ENCODE assay signal across 9 mouse cellular contexts in the genomic region with DNA sequence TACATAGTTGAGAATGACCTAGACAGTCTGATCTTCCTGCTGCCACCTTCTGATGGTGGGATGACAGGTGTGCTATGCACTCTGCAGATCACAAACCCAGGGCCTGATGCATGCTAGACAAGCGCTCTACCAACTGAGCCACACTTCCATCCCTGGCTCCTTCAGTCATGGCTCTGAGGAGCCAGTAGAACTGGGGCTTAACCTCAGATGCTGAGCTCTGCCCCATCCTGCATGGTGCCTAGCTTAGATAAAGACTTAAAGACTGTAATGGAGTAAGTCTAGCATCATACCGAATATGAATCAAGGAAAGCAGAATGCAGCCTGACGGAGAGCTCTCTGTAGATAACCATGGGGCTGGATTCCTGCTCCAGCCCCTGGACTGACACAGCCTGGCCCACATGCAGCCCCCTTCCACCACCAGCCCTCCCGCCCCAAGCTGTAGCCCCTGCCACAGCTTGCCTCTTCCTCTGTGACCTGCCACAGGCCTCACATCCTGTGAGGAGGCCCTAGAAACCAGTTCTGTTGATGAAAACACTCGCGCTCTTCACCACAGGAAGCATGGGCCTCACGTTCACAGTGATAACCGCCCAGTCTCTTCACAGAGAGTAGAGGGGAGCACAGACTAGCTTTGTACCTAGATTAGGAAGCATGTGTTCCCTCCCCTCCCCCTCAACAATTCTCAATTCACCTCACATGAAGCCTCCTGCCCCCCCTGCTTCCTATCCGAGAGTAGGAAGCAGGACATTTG. TPM values are rescaled to one million over a fixed set of nuclear protein-coding genes. Genes with fewer than 3 reads are reported as not detected.
A peak's percentile ranks its signal among the peaks of the same experiment; 100 is the strongest.
DNase-seq lines count a peak whose midpoint lies in the region; ATAC-seq and TF ChIP-seq lines count a peak whose summit lies in the region.
"Had no signal": no experiment of that assay in that cellular context is flagged by ENCODE, and none has a peak within 500 bp of the region (broad histone marks: within the 10 kb centered on the region; RNA-seq: fewer than 3 reads in every experiment).

No protein-coding gene starts in this region.

- H3K27ac ChIP-seq in bone marrow, adult 2 months (ENCODE audit: control insufficient read depth, insufficient read depth, low read depth, low read length, poor library complexity) = peak overlapping the region; percentile 47
- H3K27ac ChIP-seq in heart, adult 2 months = peak overlapping the region; percentile 54
- no peak overlapping the region; the same call in 1 of the 2 replicates for H3K27ac ChIP-seq in liver, embryonic 13.5 days
- H3K27ac ChIP-seq in spleen, adult 2 months (ENCODE audit: insufficient read depth, low read length) = peak overlapping the region; percentile 91
- H3K27ac ChIP-seq in forebrain, embryonic 11.5 days (ENCODE audit: low read depth, low read length) = no peak overlapping the region

- no peak overlapping the region for H3K9ac ChIP-seq in heart, adult 2 months (ENCODE audit: low read depth, low read length)
- H3K9ac ChIP-seq in liver, embryonic 13.5 days = no peak overlapping the region
- H3K9ac ChIP-seq in forebrain, embryonic 11.5 days (ENCODE audit: low read length) = no peak overlapping the region

- no peak for TF ChIP-seq CTCF in bone marrow, adult 2 months (IDR thresholded peaks at IDR 0.05; ENCODE audit: control insufficient read depth, insufficient read depth, low read length)
- no peak for TF ChIP-seq CTCF in heart, adult 2 months (IDR thresholded peaks at IDR 0.05)
- no peak for TF ChIP-seq CTCF in spleen, adult 2 months (IDR thresholded peaks at IDR 0.05; ENCODE audit: extremely low read depth, insufficient read depth, insufficient read length, insufficient replicate concordance)

- no peaks in the 10 kb centered on the region for H3K27me3 ChIP-seq in heart, adult 2 months (ENCODE audit: control insufficient read depth, insufficient read depth, low read length)
- H3K27me3 ChIP-seq in liver, embryonic 13.5 days = peaks cover 5% of the 10 kb centered on the region; the same call in 1 of the 2 replicates
- no peaks in the 10 kb centered on the region for H3K27me3 ChIP-seq in spleen, adult 2 months (ENCODE audit: control insufficient read depth, insufficient read depth, low read length)
- no peaks in the 10 kb centered on the region for H3K27me3 ChIP-seq in forebrain, embryonic 11.5 days (ENCODE audit: control insufficient read depth, insufficient read depth, low read length)

- no peak for TF ChIP-seq POLR2A in bone marrow, adult 2 months (IDR thresholded peaks at IDR 0.05; ENCODE audit: borderline replicate concordance, control insufficient read depth, low read depth, low read length)
- no peak for TF ChIP-seq POLR2A in heart, adult 2 months (IDR thresholded peaks at IDR 0.05; ENCODE audit: insufficient read depth, low read depth, low read length)
- TF ChIP-seq POLR2A in spleen, adult 2 months (IDR thresholded peaks at IDR 0.05; ENCODE audit: low read depth, low read length) = peak; percentile 37; the same call in 1 of the 2 replicates

- intact Hi-C loops in heart, adult 2 months (cut with DNase I) = loop anchor here (2.0 kb wide), 2 partner anchors 35 to 71 kb away; no protein-coding TSS in a partner anchor

- no peaks in the 10 kb centered on the region for H3K9me3 ChIP-seq in liver, embryonic 13.5 days (replicated peaks)
- no peaks in the 10 kb centered on the region for H3K9me3 ChIP-seq in forebrain, embryonic 11.5 days (ENCODE audit: control insufficient read depth, low read length)

- no peaks in the 10 kb centered on the region for H3K79me2 ChIP-seq in heart, adult 2 months (replicated peaks; ENCODE audit: control insufficient read depth, insufficient read depth, low read length)

- no peak for TF ChIP-seq EP300 in heart, adult 2 months (IDR thresholded peaks at IDR 0.05; ENCODE audit: insufficient read depth, low read depth, low read length)

- WGBS in bone marrow, adult 2 months = 15% methylated on average over 9 of the region's 9 CpGs
- WGBS in heart, adult 2 months = 40% methylated on average over 9 of the region's 9 CpGs
- WGBS in liver, embryonic 13.5 days (ENCODE audit: insufficient replicate concordance) = 19% methylated on average over 9 of the region's 9 CpGs
- 22% methylated on average over 9 of the region's 9 CpGs for WGBS in spleen, adult 2 months
- WGBS in forebrain, embryonic 11.5 days = 78% methylated on average over 9 of the region's 9 CpGs

- H3K4me2 ChIP-seq in liver, embryonic 13.5 days = no peak overlapping the region
- no peak overlapping the region for H3K4me2 ChIP-seq in forebrain, embryonic 11.5 days (ENCODE audit: low read depth, low read length, severe bottlenecking)

- H3K4me3 ChIP-seq in bone marrow, adult 2 months (replicated peaks; ENCODE audit: control insufficient read depth, low read depth, low read length) = no peak overlapping the region
- H3K4me3 ChIP-seq in heart, adult 2 months = no peak overlapping the region
- H3K4me3 ChIP-seq in liver, embryonic 13.5 days (replicated peaks) = no peak overlapping the region
- H3K4me3 ChIP-seq in spleen, adult 2 months (ENCODE audit: extremely low read depth, insufficient read depth, insufficient read length) = no peak overlapping the region
- H3K4me3 ChIP-seq in forebrain, embryonic 11.5 days (ENCODE audit: low read depth, low read length) = no peak overlapping the region

- peak; percentile 24 to 62 for DNase-seq in heart, adult 2 months
- peak; percentile 12 for DNase-seq in liver, embryonic 13.5 days
- peak; percentile 68 to 89 for DNase-seq in spleen, adult 2 months (ENCODE audit: low read depth in 1 of 2, low spot score in 2 of 2)
- DNase-seq in frontal cortex, postnatal 25 days (ENCODE audit: low spot score in 2 of 2) = no peak
- DNase-seq in right cerebral cortex, postnatal 36 days (ENCODE audit: low spot score in 2 of 2) = no peak
- no peak for DNase-seq in cerebellum, adult 11 months
- no peak for DNase-seq in forebrain, embryonic 11.5 days (ENCODE audit: low spot score)
- DNase-seq: layer of hippocampus, postnatal 36 days had no signal

- ATAC-seq in liver, embryonic 13.5 days (ENCODE audit: low read depth) = peak; percentile 80
- ATAC-seq in forebrain, embryonic 11.5 days (replicated peaks; ENCODE audit: low FRiP score) = no peak

- H3K36me3 ChIP-seq in heart, adult 2 months (ENCODE audit: control insufficient read depth, insufficient read depth, low read length) = no peaks in the 10 kb centered on the region
- H3K36me3 ChIP-seq in liver, embryonic 13.5 days = no peaks in the 10 kb centered on the region
- H3K36me3 ChIP-seq in spleen, adult 2 months (ENCODE audit: control insufficient read depth, insufficient read depth, low read length) = no peaks in the 10 kb centered on the region
- no peaks in the 10 kb centered on the region for H3K36me3 ChIP-seq in forebrain, embryonic 11.5 days (ENCODE audit: control insufficient read depth, insufficient read depth, low read length)

- peaks cover 6% of the 10 kb centered on the region for H3K4me1 ChIP-seq in bone marrow, adult 2 months (ENCODE audit: control insufficient read depth, insufficient read depth, low read length)
- peaks cover 10% of the 10 kb centered on the region for H3K4me1 ChIP-seq in heart, adult 2 months (ENCODE audit: control insufficient read depth, insufficient read depth, low read length)
- peaks cover 16% of the 10 kb centered on the region for H3K4me1 ChIP-seq in liver, embryonic 13.5 days (replicated peaks)
- H3K4me1 ChIP-seq in spleen, adult 2 months (ENCODE audit: control insufficient read depth, insufficient read depth, insufficient read length) = peaks cover 39% of the 10 kb centered on the region; the same call in 1 of the 2 replicates
- no peaks in the 10 kb centered on the region for H3K4me1 ChIP-seq in forebrain, embryonic 11.5 days (replicated peaks; ENCODE audit: control insufficient read depth, insufficient read depth, low read length)

RNA-seq across cellular contexts. Expression of gene Zfp831, which starts 41.2 kb away (rescaled TPM):
- 2.0 and 6.0 TPM in 2 replicates for polyA plus RNA-seq in bone marrow, adult 2 months (2011; ENCODE audit: insufficient read depth, insufficient read length, low replicate concordance, missing spikeins)
- total RNA-seq in heart, adult 2 months (2021) = under 1 TPM; 0.08 to 0.11 TPM
- 0.03 and 0.10 TPM in 2 replicates for polyA plus RNA-seq in heart, adult 2 months (2012; rRNA removed)
- 0.02 TPM in 2 replicates for polyA plus RNA-seq in liver, embryonic 13.5 days (2015; fragmentation: Nextera tagmentation; extraction: Ambion mirVana)
- polyA plus RNA-seq in spleen, adult 2 months (2012; rRNA removed) = 6.7 and 6.9 TPM in 2 replicates
- polyA plus RNA-seq in forebrain, embryonic 11.5 days (2014; fragmentation: Nextera tagmentation; extraction: Ambion mirVana) = not detected in 2 replicates

Comparison
In these comparisons a context has a peak if more than half of its experiments do, and no peak if none do; other contexts are left out.
1. H3K27ac ChIP-seq: peak in bone marrow, adult 2 months (single experiment), heart, adult 2 months (single experiment) and spleen, adult 2 months (single experiment); none in liver, embryonic 13.5 days (single experiment) and forebrain, embryonic 11.5 days (single experiment).
2. DNase-seq: peak in heart, adult 2 months (2 of 2), liver, embryonic 13.5 days (single experiment) and spleen, adult 2 months (2 of 2); none in frontal cortex, postnatal 25 days (0 of 2), right cerebral cortex, postnatal 36 days (0 of 2), cerebellum, adult 11 months (single experiment) and forebrain, embryonic 11.5 days (single experiment).